Comparison of ENCODE assay signal across 12 mouse cellular contexts in genomic region chrX:38402004-38402403, GRCm38 (mm10). TPM values are rescaled to one million over a fixed set of nuclear protein-coding genes. Genes with fewer than 3 reads are reported as not detected.
A peak's percentile ranks its signal among the peaks of the same experiment; 100 is the strongest.
DNase-seq lines count a peak whose midpoint lies in the region; ATAC-seq lines count a peak whose summit lies in the region.
"Had no signal": no experiment of that assay in that cellular context is flagged by ENCODE, and none has a peak within 500 bp of the region (broad histone marks: within the 10 kb centered on the region; RNA-seq: fewer than 3 reads in every experiment).

No protein-coding gene starts in this region.

- DNase-seq in heart, adult 11 months, result peak; percentile 95
- peak; percentile 24 for DNase-seq in A20 (ENCODE audit: low read depth, low spot score)
- peak; percentile 16 to 35 for DNase-seq in adrenal gland, postnatal 36 days
- peak; percentile 29 to 30 for DNase-seq in kidney, postnatal 4 days
- no peak for DNase-seq in frontal cortex, adult 2 months (ENCODE audit: extremely low spot score in 1 of 2, low spot score in 1 of 2)
- no peak for DNase-seq in T-cell, adult 2 months (ENCODE audit: low spot score)
- DNase-seq: thymus, adult 2 months had no signal

- H3K4me2 ChIP-seq in heart, embryonic 11.5 days, result no peak overlapping the region
- H3K4me2 ChIP-seq: neural tube, embryonic 15.5 days had no signal

- H3K9me3 ChIP-seq in heart, embryonic 11.5 days (replicated peaks; ENCODE audit: control insufficient read depth, low read length), result no peaks in the 10 kb centered on the region
- H3K9me3 ChIP-seq: hindbrain, embryonic 10.5 days; neural tube, embryonic 15.5 days had no signal

- 48% methylated on average over 6 of the region's 6 CpGs for WGBS in heart, embryonic 11.5 days (ENCODE audit: insufficient replicate concordance)

- no peak overlapping the region for H3K9ac ChIP-seq in heart, embryonic 11.5 days (ENCODE audit: low read depth, low read length)
- H3K9ac ChIP-seq: neural tube, embryonic 15.5 days had no signal

- H3K27ac ChIP-seq in heart, embryonic 11.5 days (ENCODE audit: low read depth, low read length), result no peak overlapping the region
- H3K27ac ChIP-seq: hindbrain, embryonic 10.5 days; neural tube, embryonic 15.5 days had no signal

- no peak for ATAC-seq in heart, embryonic 11.5 days (replicated peaks; ENCODE audit: insufficient number of reproducible peaks, low FRiP score, low TSS enrichment)
- no peak for ATAC-seq in granulocyte monocyte progenitor cell, adult 5-6 weeks (replicated peaks; ENCODE audit: poor library complexity, severe bottlenecking)
- ATAC-seq: activated CD4-positive, CD25-positive, alpha-beta regulatory T cell, adult 4 months had no signal

- H3K4me1 ChIP-seq in heart, embryonic 11.5 days (ENCODE audit: control insufficient read depth, insufficient read depth, low read length), result no peaks in the 10 kb centered on the region
- H3K4me1 ChIP-seq: hindbrain, embryonic 10.5 days; neural tube, embryonic 15.5 days had no signal

- H3K36me3 ChIP-seq in heart, embryonic 11.5 days (ENCODE audit: control insufficient read depth, insufficient read depth, low read length), result no peaks in the 10 kb centered on the region
- H3K36me3 ChIP-seq: hindbrain, embryonic 10.5 days; neural tube, embryonic 15.5 days had no signal

- no peaks in the 10 kb centered on the region for H3K27me3 ChIP-seq in heart, embryonic 11.5 days (ENCODE audit: control insufficient read depth, insufficient read depth, low read length)
- H3K27me3 ChIP-seq: neural tube, embryonic 15.5 days had no signal

- H3K4me3 ChIP-seq in heart, embryonic 11.5 days (ENCODE audit: low read depth, low read length), result no peak overlapping the region
- H3K4me3 ChIP-seq: hindbrain, embryonic 10.5 days; neural tube, embryonic 15.5 days had no signal

RNA-seq across cellular contexts. Expression of gene Lamp2, which starts 54.2 kb away (rescaled TPM):
- 137 and 160 TPM in 2 replicates for polyA plus RNA-seq in heart, embryonic 11.5 days (2014; fragmentation: Nextera tagmentation; extraction: Ambion mirVana)
- total RNA-seq in adrenal gland, postnatal 36 days (2021), result 100 to 1,000 TPM; 259 to 268 TPM
- total RNA-seq in granulocyte monocyte progenitor cell, adult 5-6 weeks (2014; fragmentation: Nextera tagmentation), result 161 and 173 TPM in 2 replicates
- total RNA-seq in granulocyte monocyte progenitor cell, adult 5-6 weeks (2017), result 179 and 206 TPM in 2 replicates
- polyA plus RNA-seq in frontal cortex, adult 2 months (2012; rRNA removed), result 55.5 and 62.9 TPM in 2 replicates

Comparison
In these comparisons a context has a peak if more than half of its experiments do, and no peak if none do; other contexts are left out.
1. DNase-seq: peak in heart, adult 11 months (single experiment), A20 (single experiment), adrenal gland, postnatal 36 days (2 of 2) and kidney, postnatal 4 days (2 of 2); none in frontal cortex, adult 2 months (0 of 2) and T-cell, adult 2 months (single experiment).